Mouse (Mus musculus) midbrain, embryonic 11.5 days (tissue): ENCODE data around the gene B230104I21Rik. TPM values are rescaled to one million over a fixed set of nuclear protein-coding genes. Genes with fewer than 3 reads are reported as not detected.

Experiments used
- ATAC-seq: fragments of 200-750 bp; cut with Nextera tagmentation; 2 replicates; pipeline ENCODE4 v1.8.0; 2017; ENCODE audit warnings: moderate TSS enrichment, moderate library complexity; ENCODE audit not compliant: low FRiP score
- DNase-seq: peaks from one replicate; pipeline ENCODE4 v3.0.0; 2015; ENCODE audit warnings: low spot score; ENCODE audit errors: missing footprints
- H3K27ac ChIP-seq: fragments of 300-500 bp; sonication (generic); 2 replicates; pipeline ENCODE4 v1.5.1; 2014; ENCODE audit warnings: low read depth, low read length
- H3K27me3 ChIP-seq: fragments of 300-500 bp; sonication (generic); 2 replicates; pipeline ENCODE4 v1.6.1; 2014; ENCODE audit warnings: mild to moderate bottlenecking, low read length, moderate library complexity, mixed read lengths; ENCODE audit not compliant: control insufficient read depth, insufficient read depth
- H3K36me3 ChIP-seq: fragments of 300-500 bp; sonication (generic); 2 replicates; pipeline ENCODE4 v1.6.1; 2014; ENCODE audit warnings: mild to moderate bottlenecking, low read length, moderate library complexity, mixed read lengths; ENCODE audit not compliant: control insufficient read depth, insufficient read depth
- H3K4me1 ChIP-seq: fragments of 300-500 bp; sonication (generic); 2 replicates; pipeline ENCODE4 v1.6.1; 2014; ENCODE audit warnings: low read length; ENCODE audit not compliant: control insufficient read depth, insufficient read depth
- H3K4me2 ChIP-seq: fragments of 300-500 bp; sonication (generic); 2 replicates; pipeline ENCODE4 v1.6.1; 2014; ENCODE audit warnings: mild to moderate bottlenecking, moderate library complexity
- H3K4me3 ChIP-seq: fragments of 300-500 bp; sonication (generic); 2 replicates; pipeline ENCODE4 v1.5.1; 2014; ENCODE audit warnings: low read depth, low read length
- H3K9ac ChIP-seq: fragments of 300-500 bp; sonication (generic); 2 replicates; pipeline ENCODE4 v1.6.1; 2014; ENCODE audit warnings: low read length
- H3K9me3 ChIP-seq: fragments of 300-500 bp; sonication (generic); 2 replicates; pipeline ENCODE4 v1.6.1; 2016; ENCODE audit warnings: low read length; ENCODE audit not compliant: control insufficient read depth
- WGBS: fragments of 180-500 bp; shearing (Covaris S2); extraction: QIAGEN DNeasy Blood & Tissue Kit; methylation state at CpG from one replicate; pipeline ENCODE4 v1.1.7; 2014; 5-methylcytosine and 5-hydroxymethylcytosine counted together
- polyA plus RNA-seq: library from polyadenylated mRNA; unstranded; fragments of >200 nt; fragmentation: Nextera tagmentation; extraction: Ambion mirVana; gene quantifications from 2 replicates; pipeline ENCODE4 v1.2.1, GENCODE M21; 2014

Gene B230104I21Rik
- polyA plus RNA-seq, 1 experiment from 2014 or later, result not detected

- peaks cover 8% of the 10 kb centered on the region for H3K4me1 ChIP-seq
- H3K27ac ChIP-seq, result no peak overlapping the region
- no peaks in the 10 kb centered on the region for H3K36me3 ChIP-seq
- no peaks in the 10 kb centered on the region for H3K27me3 ChIP-seq
- no peak overlapping the region for H3K4me3 ChIP-seq
- no peak for ATAC-seq
- no peak for DNase-seq
- 85% methylated on average over 9 of the region's 9 CpGs for WGBS
- no peaks in the 10 kb centered on the region for H3K9me3 ChIP-seq
- H3K9ac ChIP-seq, result no peak overlapping the region
- H3K4me2 ChIP-seq, result no peak overlapping the region
Measured at GRCm38 (mm10) chr4:154359762-154360300, 23.9 kb downstream of the B230104I21Rik start.

- DNase-seq, result no peak
- no peaks in the 10 kb centered on the region for H3K36me3 ChIP-seq
- H3K27ac ChIP-seq, result no peak overlapping the region
- 97% methylated on average over 6 of the region's 7 CpGs for WGBS
- H3K4me1 ChIP-seq, result peaks cover 10% of the 10 kb centered on the region
- no peak overlapping the region for H3K4me3 ChIP-seq
- H3K9me3 ChIP-seq, result no peaks in the 10 kb centered on the region
- ATAC-seq, result no peak
- no peak overlapping the region for H3K4me2 ChIP-seq
- no peak overlapping the region for H3K9ac ChIP-seq
- H3K27me3 ChIP-seq, result no peaks in the 10 kb centered on the region
Measured at GRCm38 (mm10) chr4:154360441-154360840, 24.5 kb downstream of the B230104I21Rik start.

- H3K27me3 ChIP-seq, result no peaks in the 10 kb centered on the region
- H3K4me2 ChIP-seq, result no peak overlapping the region
- no peak overlapping the region for H3K9ac ChIP-seq
- H3K36me3 ChIP-seq, result no peaks in the 10 kb centered on the region
- DNase-seq (peak; percentile 47), ATAC-seq (no peak)
- WGBS, result 80% methylated on average over 3 of the region's 3 CpGs
- no peaks in the 10 kb centered on the region for H3K9me3 ChIP-seq
- no peak overlapping the region for H3K27ac ChIP-seq
- no peak overlapping the region for H3K4me3 ChIP-seq
- peaks cover 14% of the 10 kb centered on the region for H3K4me1 ChIP-seq
Measured at GRCm38 (mm10) chr4:154360850-154361249, 24.9 kb downstream of the B230104I21Rik start.

GRCm38 (mm10) chr4:154364752-154365151 is 28.8 kb downstream of the B230104I21Rik start:
- ATAC-seq, result no peak
- H3K4me2 ChIP-seq, result no peak overlapping the region
- H3K4me3 ChIP-seq, result no peak overlapping the region
- H3K4me1 ChIP-seq, result peaks cover 14% of the 10 kb centered on the region
- H3K27ac ChIP-seq, result no peak overlapping the region
- no peak overlapping the region for H3K9ac ChIP-seq
- no peak for DNase-seq
- 82% methylated on average over 2 of the region's 2 CpGs for WGBS
- H3K27me3 ChIP-seq, result no peaks in the 10 kb centered on the region
- no peaks in the 10 kb centered on the region for H3K36me3 ChIP-seq
- H3K9me3 ChIP-seq, result no peaks in the 10 kb centered on the region

GRCm38 (mm10) chr4:154366836-154367235 is 30.9 kb downstream of the B230104I21Rik start:
- peaks cover 14% of the 10 kb centered on the region for H3K4me1 ChIP-seq
- H3K9me3 ChIP-seq, result no peaks in the 10 kb centered on the region
- peak; percentile 77 for DNase-seq
- H3K4me2 ChIP-seq, result no peak overlapping the region
- 84% methylated on average over 6 of the region's 6 CpGs for WGBS
- H3K27me3 ChIP-seq, result no peaks in the 10 kb centered on the region
- ATAC-seq, result no peak
- H3K36me3 ChIP-seq, result no peaks in the 10 kb centered on the region
- no peak overlapping the region for H3K9ac ChIP-seq
- H3K27ac ChIP-seq, result no peak overlapping the region
- no peak overlapping the region for H3K4me3 ChIP-seq

GRCm38 (mm10) chr4:154369089-154369488 is 33.2 kb downstream of the B230104I21Rik start:
- Histone ChIP-seq H3K9me3 (no peaks in the 10 kb centered on the region), H3K27ac (no peak overlapping the region), H3K36me3 (no peaks in the 10 kb centered on the region), H3K4me1 (peaks cover 14% of the 10 kb centered on the region), H3K9ac (no peak overlapping the region), H3K27me3 (no peaks in the 10 kb centered on the region), H3K4me2 (no peak overlapping the region), H3K4me3 (no peak overlapping the region)
- DNase-seq, result peak; percentile 65
- ATAC-seq, result no peak
- WGBS, result 75% methylated on average over 5 of the region's 5 CpGs

- 82% methylated on average over 8 of the region's 8 CpGs for WGBS
- no peak overlapping the region for H3K27ac ChIP-seq
- DNase-seq, result peak; percentile 80
Measured at GRCm38 (mm10) chr4:154370841-154371240, 34.9 kb downstream of the B230104I21Rik start.

GRCm38 (mm10) chr4:154371542-154372247 is 35.8 kb downstream of the B230104I21Rik start:
- H3K4me3 ChIP-seq, result no peak overlapping the region
- no peaks in the 10 kb centered on the region for H3K4me1 ChIP-seq
- H3K9me3 ChIP-seq, result no peaks in the 10 kb centered on the region
- H3K36me3 ChIP-seq, result no peaks in the 10 kb centered on the region
- ATAC-seq (no peak), DNase-seq (peak; percentile 83)
- 86% methylated on average over 13 of the region's 13 CpGs for WGBS
- H3K4me2 ChIP-seq, result no peak overlapping the region
- no peaks in the 10 kb centered on the region for H3K27me3 ChIP-seq
- no peak overlapping the region for H3K27ac ChIP-seq
- H3K9ac ChIP-seq, result no peak overlapping the region

More at GRCm38 (mm10) chr4:154370841-154371240, 34.9 kb downstream of the B230104I21Rik start:
- Histone ChIP-seq H3K27me3 (no peaks in the 10 kb centered on the region), H3K4me3 (no peak overlapping the region), H3K9me3 (no peaks in the 10 kb centered on the region), H3K4me1 (peaks cover 7% of the 10 kb centered on the region), H3K36me3 (no peaks in the 10 kb centered on the region), H3K4me2 (no peak overlapping the region), H3K9ac (no peak overlapping the region)
- ATAC-seq, result no peak

GRCm38 (mm10) chr4:154375939-154376625 is 40.2 kb downstream of the B230104I21Rik start:
- Histone ChIP-seq H3K4me3 (no peak overlapping the region), H3K9ac (no peak overlapping the region), H3K4me1 (no peaks in the 10 kb centered on the region), H3K9me3 (no peaks in the 10 kb centered on the region), H3K36me3 (no peaks in the 10 kb centered on the region), H3K27ac (no peak overlapping the region), H3K27me3 (no peaks in the 10 kb centered on the region), H3K4me2 (no peak overlapping the region)
- no peak for ATAC-seq
- peak; percentile 14 for DNase-seq
- WGBS, result 93% methylated on average over 10 of the region's 10 CpGs
